Mouse (Mus musculus) heart, embryonic 15.5 days (tissue): ENCODE results near the gene Zfand6. TPM values are rescaled to one million over a fixed set of nuclear protein-coding genes. Genes with fewer than 3 reads are reported as not detected.

Experiments
- ATAC-seq: fragments of 200-750 bp; cut with Nextera tagmentation; replicated peaks from 2 replicates; pipeline ENCODE4 v1.8.0; 2017; ENCODE audit warnings: low read depth, moderate TSS enrichment; ENCODE audit not compliant: insufficient number of reproducible peaks, insufficient read depth, low FRiP score
- H3K27ac ChIP-seq: fragments of 300-500 bp; sonication (generic); 2 replicates; pipeline ENCODE4 v1.5.1; 2015; ENCODE audit warnings: mild to moderate bottlenecking, inconsistent platforms
- H3K27me3 ChIP-seq: fragments of 300-500 bp; sonication (generic); 2 replicates; pipeline ENCODE4 v1.6.1; 2015; ENCODE audit warnings: inconsistent platforms
- H3K36me3 ChIP-seq: fragments of 300-500 bp; sonication (generic); 2 replicates; pipeline ENCODE4 v1.6.1; 2015; ENCODE audit warnings: mild to moderate bottlenecking, inconsistent platforms
- H3K4me1 ChIP-seq: fragments of 300-500 bp; sonication (generic); replicated peaks from 2 replicates; pipeline ENCODE4 v1.6.1; 2015; ENCODE audit warnings: inconsistent platforms
- H3K4me2 ChIP-seq: fragments of 300-500 bp; sonication (generic); 2 replicates; pipeline ENCODE4 v1.6.1; 2015; ENCODE audit warnings: inconsistent platforms, mild to moderate bottlenecking, moderate library complexity
- H3K4me3 ChIP-seq: fragments of 300-500 bp; sonication (generic); 2 replicates; pipeline ENCODE4 v1.5.1; 2015; ENCODE audit warnings: mild to moderate bottlenecking, inconsistent platforms
- H3K9ac ChIP-seq: fragments of 300-500 bp; sonication (generic); 2 replicates; pipeline ENCODE4 v1.6.1; 2015; ENCODE audit warnings: mild to moderate bottlenecking, inconsistent platforms
- H3K9me3 ChIP-seq: fragments of 300-500 bp; sonication (generic); replicated peaks from 2 replicates; pipeline ENCODE4 v1.6.1; 2016; ENCODE audit warnings: inconsistent platforms
- WGBS: fragments of 180-500 bp; shearing (Covaris S2); methylation state at CpG from one replicate; pipeline ENCODE4 v1.1.7; 2015; ENCODE audit warnings: mixed read lengths; 5-methylcytosine and 5-hydroxymethylcytosine counted together
- polyA plus RNA-seq: library from polyadenylated mRNA; unstranded; fragments of >200 nt; fragmentation: Nextera tagmentation; extraction: Ambion mirVana; gene quantifications from 2 replicates; pipeline ENCODE4 v1.2.1, GENCODE M21; 2015

Gene Zfand6
- polyA plus RNA-seq, 1 experiment from 2014 or later, result 136 TPM

DNA sequence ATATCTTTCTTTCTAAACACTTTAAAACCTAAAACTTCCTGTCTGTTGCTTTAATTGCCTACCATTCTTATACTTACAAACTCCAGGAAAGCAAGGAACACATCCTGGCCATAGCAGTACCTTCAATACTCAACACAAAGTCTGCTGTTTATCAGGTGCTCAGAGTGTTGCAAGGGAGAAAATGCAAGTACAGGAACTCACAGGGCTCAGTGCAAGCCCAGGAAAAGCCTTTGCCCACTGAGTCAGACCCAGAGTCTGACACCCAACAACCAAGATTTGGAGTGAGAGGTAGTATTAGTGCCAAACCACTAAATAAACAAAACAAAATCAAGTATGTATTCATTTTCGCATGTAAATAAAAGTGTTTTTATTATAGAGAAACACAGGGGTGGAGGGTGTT is 5.1 kb downstream of the Zfand6 start:
- no peaks in the 10 kb centered on the region for H3K36me3 ChIP-seq
- H3K4me1 ChIP-seq, result peaks cover 12% of the 10 kb centered on the region
- no peak for ATAC-seq
- no peak overlapping the region for H3K9ac ChIP-seq
- no peaks in the 10 kb centered on the region for H3K9me3 ChIP-seq
- H3K4me2 ChIP-seq, result no peak overlapping the region
- 90% methylated on average over 1 of the region's 1 CpGs for WGBS
- H3K4me3 ChIP-seq, result no peak overlapping the region
- H3K27ac ChIP-seq, result no peak overlapping the region
- H3K27me3 ChIP-seq, result no peaks in the 10 kb centered on the region

DNA sequence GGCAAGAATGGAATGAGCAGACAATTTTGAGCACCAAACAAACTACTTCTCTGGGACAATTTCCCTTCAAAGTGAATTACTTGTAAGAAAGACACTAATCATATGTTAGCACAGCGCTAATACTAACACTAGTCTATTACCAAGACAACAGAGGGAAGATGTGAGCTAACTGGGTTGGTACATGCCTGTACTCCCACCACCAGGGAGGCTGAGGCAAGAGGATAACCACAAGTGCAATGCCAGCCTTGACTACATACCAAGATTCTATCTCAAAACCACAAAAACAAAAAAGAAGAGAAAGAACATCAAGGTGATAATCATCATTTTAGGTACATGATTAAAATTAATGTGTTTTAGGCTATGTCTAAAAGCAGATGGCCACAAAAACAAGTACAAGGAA is 8.2 kb downstream of the Zfand6 start:
- Histone ChIP-seq H3K4me1 (peaks cover 10% of the 10 kb centered on the region), H3K27ac (no peak overlapping the region), H3K4me2 (no peak overlapping the region), H3K9ac (no peak overlapping the region), H3K9me3 (no peaks in the 10 kb centered on the region), H3K36me3 (no peaks in the 10 kb centered on the region), H3K4me3 (no peak overlapping the region), H3K27me3 (no peaks in the 10 kb centered on the region)
- no peak for ATAC-seq
- WGBS, result 85% methylated on average over 1 of the region's 1 CpGs

DNA sequence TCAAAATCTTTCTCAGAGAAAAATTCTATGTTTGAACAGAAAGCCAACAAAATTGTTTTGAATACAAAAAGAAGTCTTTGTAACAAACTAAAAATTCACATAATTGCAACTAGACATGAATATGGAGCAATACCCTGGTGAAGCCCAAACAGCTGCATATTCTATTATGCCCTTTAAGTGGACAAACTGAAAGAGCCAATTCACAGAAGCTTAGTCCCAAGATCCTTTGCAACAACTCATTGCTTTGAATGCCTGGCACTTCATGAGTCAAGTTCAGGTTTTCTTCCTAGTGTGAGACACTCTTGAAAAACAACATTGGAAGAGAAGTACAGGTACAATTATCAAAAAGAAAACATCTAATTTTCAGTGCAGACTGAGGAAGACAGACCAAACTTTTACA is 8.8 kb downstream of the Zfand6 start:
- ATAC-seq, result no peak
- Histone ChIP-seq H3K9me3 (no peaks in the 10 kb centered on the region), H3K9ac (no peak overlapping the region), H3K36me3 (no peaks in the 10 kb centered on the region), H3K27ac (no peak overlapping the region), H3K27me3 (no peaks in the 10 kb centered on the region), H3K4me3 (no peak overlapping the region), H3K4me1 (peaks cover 10% of the 10 kb centered on the region), H3K4me2 (no peak overlapping the region)

GRCm38 (mm10) chr7:84680092-84680491 is 9.7 kb downstream of the Zfand6 start:
- H3K9ac ChIP-seq, result 0 out of 2 replicates have a peak overlapping the region, but pooled peaks have one; percentile 28
- no peaks in the 10 kb centered on the region for H3K9me3 ChIP-seq
- H3K36me3 ChIP-seq, result no peaks in the 10 kb centered on the region
- no peak for ATAC-seq
- H3K4me1 ChIP-seq, result peaks cover 10% of the 10 kb centered on the region
- H3K27me3 ChIP-seq, result no peaks in the 10 kb centered on the region
- H3K27ac ChIP-seq, result peak overlapping the region; percentile 47
- H3K4me3 ChIP-seq, result peak overlapping the region; percentile 20
- WGBS, result 64% methylated on average over 2 of the region's 2 CpGs
- H3K4me2 ChIP-seq, result peak overlapping the region; percentile 53

DNA sequence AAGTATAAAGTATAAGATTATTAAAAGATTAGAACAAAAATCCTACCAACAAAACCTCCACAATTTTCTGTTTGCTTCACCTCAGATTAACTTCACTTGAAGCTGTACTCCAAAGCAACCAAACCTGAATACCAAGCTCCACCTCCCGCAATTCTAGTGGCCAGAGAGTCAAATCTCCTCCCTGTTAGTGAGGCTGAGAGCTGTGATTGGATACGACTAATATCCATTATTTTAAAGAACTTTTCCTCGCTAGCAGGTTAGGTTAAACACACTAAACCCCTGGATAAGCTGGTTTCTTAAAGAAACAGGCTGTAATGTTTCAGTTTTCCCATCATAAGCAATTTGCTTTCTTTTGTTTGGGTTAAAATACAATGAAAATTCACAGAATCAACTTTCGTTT is 10.5 kb downstream of the Zfand6 start:
- Histone ChIP-seq H3K4me3 (peak overlapping the region; percentile 49), H3K27ac (no peak overlapping the region), H3K9ac (peak overlapping the region; percentile 43; the same call in 1 of the 2 replicates), H3K9me3 (no peaks in the 10 kb centered on the region), H3K27me3 (no peaks in the 10 kb centered on the region), H3K36me3 (no peaks in the 10 kb centered on the region), H3K4me2 (peak overlapping the region; percentile 53), H3K4me1 (peaks cover 10% of the 10 kb centered on the region)
- ATAC-seq, result peak; percentile 95
- 1% methylated on average over 4 of the region's 4 CpGs for WGBS

DNA sequence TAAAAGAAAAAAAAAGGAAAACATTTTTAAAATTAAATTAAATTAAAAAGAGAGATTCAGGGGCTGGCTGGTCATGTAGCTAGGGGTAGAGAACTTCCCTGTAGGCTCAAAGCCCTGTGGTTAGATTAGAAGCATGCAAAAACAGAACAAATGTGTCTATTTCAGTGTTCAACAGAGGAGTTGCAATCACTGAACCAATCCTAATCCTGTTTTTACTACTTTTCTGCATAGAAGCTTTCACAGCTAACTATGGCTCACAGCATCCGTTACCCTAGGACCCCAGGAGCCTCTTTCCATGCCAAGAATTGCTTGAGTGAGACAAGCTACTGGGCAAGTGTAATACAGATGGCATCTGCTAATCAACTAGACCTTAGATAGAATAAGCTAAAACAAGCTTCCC is 16.7 kb downstream of the Zfand6 start:
- Histone ChIP-seq H3K27me3 (no peaks in the 10 kb centered on the region), H3K4me2 (no peak overlapping the region), H3K27ac (no peak overlapping the region), H3K9me3 (no peaks in the 10 kb centered on the region), H3K4me3 (no peak overlapping the region), H3K4me1 (peaks cover 18% of the 10 kb centered on the region), H3K9ac (no peak overlapping the region), H3K36me3 (no peaks in the 10 kb centered on the region)
- ATAC-seq, result no peak
- 57% methylated on average over 1 of the region's 1 CpGs for WGBS

DNA sequence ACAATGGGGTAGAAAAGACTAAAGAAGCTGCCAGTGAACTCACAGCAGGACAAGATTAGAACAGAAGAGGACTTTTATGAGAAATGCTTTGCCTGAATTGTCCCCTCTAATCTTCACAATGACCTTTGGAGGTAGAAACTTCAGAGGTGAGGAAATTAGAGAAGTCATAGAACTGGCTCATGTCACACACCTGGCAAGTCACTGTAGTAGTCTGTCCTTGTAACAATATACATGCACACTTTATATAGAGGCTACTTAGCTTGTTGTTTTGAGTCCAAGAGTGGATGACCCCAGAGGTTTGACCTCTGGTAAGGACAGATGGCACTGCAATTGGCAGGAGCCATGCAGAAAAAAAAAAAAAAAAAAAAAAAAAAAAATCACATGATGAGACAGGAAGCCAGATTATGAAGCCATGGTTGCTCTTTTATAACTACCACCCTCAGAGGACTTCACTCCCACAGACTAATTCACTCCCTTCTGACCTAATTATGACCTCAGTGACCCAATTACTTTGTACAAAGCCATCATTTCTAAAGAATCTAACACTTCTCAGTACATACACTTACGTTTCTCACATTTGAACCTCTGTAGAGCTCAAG is 20.1 kb downstream of the Zfand6 start:
- ATAC-seq, result no peak
- no peak overlapping the region for H3K27ac ChIP-seq
- no peak overlapping the region for H3K9ac ChIP-seq
- no peaks in the 10 kb centered on the region for H3K27me3 ChIP-seq
- H3K36me3 ChIP-seq, result no peaks in the 10 kb centered on the region
- no peaks in the 10 kb centered on the region for H3K9me3 ChIP-seq
- H3K4me3 ChIP-seq, result no peak overlapping the region
- 67% methylated on average over 1 of the region's 1 CpGs for WGBS
- H3K4me1 ChIP-seq, result peaks cover 15% of the 10 kb centered on the region
- no peak overlapping the region for H3K4me2 ChIP-seq

DNA sequence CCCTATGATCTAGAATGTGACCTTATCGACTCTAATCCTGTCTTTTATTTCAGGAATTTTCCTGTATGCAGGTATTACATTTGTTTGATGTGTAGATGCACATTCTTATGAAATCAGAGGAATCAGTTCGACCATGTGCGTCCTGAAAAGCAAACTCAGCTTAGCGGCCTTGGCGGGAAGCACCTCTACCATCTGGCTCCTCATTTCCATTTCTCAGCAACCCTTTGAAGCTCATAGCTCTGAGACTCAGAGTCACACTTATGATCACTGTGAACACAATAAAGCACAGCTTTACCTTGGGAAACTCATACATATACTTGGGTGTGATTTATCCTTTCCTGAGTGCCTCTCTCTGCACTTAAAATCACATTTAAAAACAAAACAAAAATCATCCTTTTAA is 21.8 kb downstream of the Zfand6 start:
- no peak overlapping the region for H3K4me3 ChIP-seq
- H3K4me1 ChIP-seq, result peaks cover 15% of the 10 kb centered on the region
- no peaks in the 10 kb centered on the region for H3K36me3 ChIP-seq
- no peaks in the 10 kb centered on the region for H3K9me3 ChIP-seq
- no peak overlapping the region for H3K27ac ChIP-seq
- no peak for ATAC-seq
- no peak overlapping the region for H3K9ac ChIP-seq
- no peaks in the 10 kb centered on the region for H3K27me3 ChIP-seq
- WGBS, result 88% methylated on average over 5 of the region's 5 CpGs
- H3K4me2 ChIP-seq, result no peak overlapping the region

DNA sequence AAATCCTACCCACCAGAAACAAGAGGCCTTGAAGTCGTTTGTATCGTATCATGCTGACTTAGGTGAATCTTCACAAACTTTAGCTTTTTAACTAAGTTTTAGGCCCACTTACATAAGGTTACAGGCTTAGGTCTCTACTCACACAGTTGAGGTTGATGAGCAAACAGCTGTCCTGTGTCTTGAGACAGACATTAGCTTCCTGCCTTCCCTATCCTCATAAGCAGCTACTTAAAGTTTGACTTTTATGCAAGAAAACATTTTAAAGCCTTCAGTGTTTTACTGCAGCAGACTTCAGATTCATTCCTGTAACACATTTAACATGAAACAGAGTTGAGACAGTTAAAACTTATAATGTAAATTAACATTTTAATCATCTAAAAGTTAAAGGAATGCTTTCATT is 37.0 kb downstream of the Zfand6 start:
- 73% methylated on average over 2 of the region's 2 CpGs for WGBS
- H3K9me3 ChIP-seq, result no peaks in the 10 kb centered on the region
- H3K9ac ChIP-seq, result no peak overlapping the region
- H3K27me3 ChIP-seq, result no peaks in the 10 kb centered on the region
- no peak overlapping the region for H3K4me2 ChIP-seq
- no peak for ATAC-seq
- no peak overlapping the region for H3K27ac ChIP-seq
- 0 out of 2 replicates have a peak, but pooled peaks cover 3% of the 10 kb centered on the region for H3K4me1 ChIP-seq
- no peak overlapping the region for H3K4me3 ChIP-seq
- H3K36me3 ChIP-seq, result no peaks in the 10 kb centered on the region

DNA sequence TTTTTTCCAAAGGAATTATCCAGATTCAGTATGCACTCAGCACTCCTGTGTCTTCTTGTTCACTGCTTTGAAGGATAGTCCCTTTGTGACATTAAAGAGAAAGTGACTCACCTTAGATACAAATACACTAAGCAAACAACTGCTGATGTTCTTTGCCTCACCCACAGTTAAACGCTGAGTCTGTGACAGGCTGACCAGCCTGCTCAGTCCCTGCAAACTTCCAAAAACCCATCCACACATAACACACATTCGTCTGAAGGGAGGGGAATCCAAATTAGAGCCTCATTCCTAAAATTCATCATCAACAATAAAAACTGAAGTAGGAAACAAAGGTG is 37.8 kb downstream of the Zfand6 start:
- Histone ChIP-seq H3K9ac (no peak overlapping the region), H3K9me3 (no peaks in the 10 kb centered on the region), H3K27me3 (no peaks in the 10 kb centered on the region), H3K4me3 (no peak overlapping the region), H3K4me1 (0 out of 2 replicates have a peak, but pooled peaks cover 3% of the 10 kb centered on the region), H3K4me2 (no peak overlapping the region), H3K27ac (no peak overlapping the region), H3K36me3 (no peaks in the 10 kb centered on the region)
- no peak for ATAC-seq
- 54% methylated on average over 2 of the region's 2 CpGs for WGBS

GRCm38 (mm10) chr7:84651303-84651986 is 38.3 kb downstream of the Zfand6 start:
- 63% methylated on average over 4 of the region's 4 CpGs for WGBS
- Histone ChIP-seq H3K4me2 (no peak overlapping the region), H3K4me1 (0 out of 2 replicates have a peak, but pooled peaks cover 3% of the 10 kb centered on the region), H3K36me3 (no peaks in the 10 kb centered on the region), H3K27me3 (no peaks in the 10 kb centered on the region), H3K9me3 (no peaks in the 10 kb centered on the region), H3K9ac (no peak overlapping the region), H3K4me3 (no peak overlapping the region), H3K27ac (no peak overlapping the region)
- ATAC-seq, result no peak

- no peak overlapping the region for H3K4me2 ChIP-seq
- H3K4me3 ChIP-seq, result no peak overlapping the region
- no peaks in the 10 kb centered on the region for H3K36me3 ChIP-seq
- no peaks in the 10 kb centered on the region for H3K27me3 ChIP-seq
- no peak overlapping the region for H3K27ac ChIP-seq
- H3K9ac ChIP-seq, result no peak overlapping the region
- WGBS, result 91% methylated on average over 2 of the region's 2 CpGs
- H3K9me3 ChIP-seq, result no peaks in the 10 kb centered on the region
- ATAC-seq, result no peak
- H3K4me1 ChIP-seq, result no peaks in the 10 kb centered on the region
Observed at GRCm38 (mm10) chr7:84649016-84649415, 40.7 kb downstream of the Zfand6 start.
